Mouse (Mus musculus) B cell, adult (primary cell): ENCODE data around the gene Zfp850. TPM values are rescaled to one million over a fixed set of nuclear protein-coding genes. Genes with fewer than 3 reads are reported as not detected.

Source experiments
- total RNA-seq: library from RNA; stranded (reverse); gene quantifications from 4 replicates; pipeline ENCODE4 v1.2.4, GENCODE M21; 2023; ENCODE audit not compliant: inconsistent age

Zfp850 gene
- total RNA-seq: 7.4 to 12.5 TPM (median 9.7 TPM) in 4 replicates

DNA sequence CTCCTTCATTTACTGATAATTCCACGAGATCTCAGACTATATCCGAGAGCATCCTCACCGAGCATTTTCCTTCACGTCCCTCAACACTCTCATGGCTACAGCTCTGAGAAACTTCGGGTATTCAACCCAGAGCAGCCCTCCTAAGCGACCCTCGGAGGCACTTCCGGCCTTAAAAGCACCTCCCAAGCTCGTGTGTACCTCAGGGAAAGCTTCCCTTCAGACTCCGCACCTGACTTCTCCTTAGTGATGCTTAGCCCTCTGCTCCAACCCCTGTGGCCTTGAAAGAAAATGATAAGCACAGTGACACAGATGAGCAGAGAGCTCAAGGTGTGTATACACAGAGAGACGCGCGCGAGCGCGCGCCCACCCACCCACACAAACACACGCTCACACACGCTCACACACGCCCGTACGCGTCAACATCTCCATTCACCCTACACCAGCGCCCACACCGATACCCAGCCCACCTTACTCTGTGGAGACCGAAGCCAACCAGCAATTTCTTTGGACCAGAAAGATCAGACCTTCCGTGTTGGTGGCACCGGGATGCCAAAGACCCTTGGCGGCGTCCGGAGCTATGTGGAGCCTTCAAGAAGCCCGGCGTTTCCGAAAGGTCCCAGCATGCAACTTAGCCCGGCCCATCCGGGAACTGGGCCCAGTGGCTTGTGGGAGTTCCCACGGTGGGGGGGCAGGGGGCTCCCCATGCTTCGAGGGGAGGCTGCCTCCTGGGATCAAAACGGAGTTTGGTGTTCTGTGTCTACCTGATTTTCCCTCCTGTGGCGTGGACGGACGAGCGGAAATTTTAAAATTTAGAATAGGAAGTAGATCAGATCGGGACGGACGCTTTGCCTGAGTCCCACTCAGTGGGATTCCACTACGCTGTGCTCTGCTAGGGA lies at the start of gene Zfp850:
TSS of gene Zfp850 (minus strand) at position 567 of the 896 bp plus-strand sequence.

DNA sequence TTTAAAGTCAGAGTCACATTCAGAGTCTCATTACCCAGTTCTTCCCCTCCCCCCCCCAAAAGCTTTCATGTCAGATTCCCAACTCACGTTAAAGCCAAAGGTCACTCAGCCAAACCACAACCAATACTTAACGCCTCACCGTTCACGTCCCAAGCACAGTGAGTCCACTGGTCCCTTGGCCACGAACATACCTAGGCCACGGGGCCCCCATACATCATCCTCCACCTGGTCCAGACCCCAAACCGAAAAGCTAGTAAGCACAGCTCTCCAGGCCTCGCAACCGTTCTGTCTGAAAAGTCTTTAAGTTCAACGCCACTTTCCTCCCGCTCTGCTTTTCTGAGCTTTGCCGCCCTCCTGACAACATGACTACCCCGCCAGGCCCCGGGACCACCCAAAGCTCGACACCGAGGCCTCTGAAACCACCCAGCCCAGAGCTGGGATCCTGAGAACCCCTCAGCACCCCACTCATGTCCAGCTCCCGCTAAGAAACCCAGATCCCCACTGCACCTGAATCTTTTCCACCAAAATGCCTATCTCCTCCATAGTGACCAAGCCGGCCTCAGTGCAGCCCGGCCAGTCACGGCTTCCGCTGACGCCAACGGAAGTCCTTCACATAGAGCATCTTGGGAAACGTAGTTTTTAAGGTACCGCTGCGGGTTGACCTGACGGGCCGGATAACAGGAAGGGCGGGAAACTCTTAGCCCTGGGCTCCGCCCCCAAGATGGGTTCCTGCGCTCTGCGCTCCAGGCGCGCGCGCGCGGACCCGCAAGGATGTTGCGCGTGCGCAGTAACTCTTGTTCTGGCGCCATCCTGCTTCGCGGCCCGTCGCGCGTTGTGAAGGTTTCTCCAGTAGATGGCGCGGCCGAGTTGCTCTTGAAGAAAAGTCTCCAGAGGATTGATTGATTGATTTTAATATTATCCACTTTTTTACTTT lies 35.8 kb upstream of the Zfp850 start, which contains the start of gene Psmc4:
TSS of gene Psmc4 (minus strand) at position 626 of the 934 bp plus-strand sequence.

DNA sequence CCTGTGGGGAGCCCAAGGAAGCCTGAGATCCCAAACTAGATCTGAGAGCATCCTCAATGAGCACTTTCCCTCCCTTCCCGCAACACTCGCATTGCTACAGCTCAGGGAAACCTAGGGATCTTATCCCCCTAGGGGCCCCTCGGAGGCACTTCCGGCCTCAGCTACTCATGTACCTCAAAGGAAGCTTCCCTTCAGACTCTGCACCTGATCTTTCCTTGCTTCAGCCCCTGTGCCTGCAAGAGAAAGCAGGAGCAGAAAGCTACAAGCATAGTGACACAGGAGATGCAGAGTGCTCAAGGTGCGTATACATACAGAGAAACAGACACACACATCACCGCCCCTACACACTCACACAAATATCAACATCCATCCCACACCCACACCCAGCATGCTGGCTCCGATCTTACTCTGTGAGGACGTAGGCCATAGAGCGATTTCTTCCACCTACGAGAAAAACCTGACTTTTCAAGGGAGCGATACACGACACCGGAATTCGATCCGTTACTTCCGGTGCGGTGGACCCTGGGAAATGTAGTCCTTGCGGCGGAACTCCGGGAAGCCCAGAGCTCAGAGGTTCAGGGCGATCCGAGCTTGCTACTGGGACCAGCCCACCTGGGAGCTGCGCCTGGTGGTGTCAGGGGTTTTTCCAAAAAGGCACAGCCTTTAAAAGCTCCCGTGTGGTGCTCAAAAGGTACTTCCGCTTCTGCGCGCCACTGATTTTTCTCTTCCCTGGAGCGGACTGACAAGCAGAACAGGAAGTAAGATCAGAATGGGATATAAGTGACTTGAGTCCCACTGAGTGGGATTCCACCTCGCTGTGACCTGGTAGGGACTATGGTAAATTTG lies 35.0 kb downstream of the Zfp850 start, which contains the start of gene Zfp780b:
TSS of gene Zfp780b (minus strand) at position 489 of the 846 bp plus-strand sequence.

Other genes with a start within 250 kb of the Zfp850 start
- gene Zfp626, start 206.9 kb downstream of the Zfp850 start, total RNA-seq: 7.8 to 10.6 TPM (median 8.2 TPM) in 4 replicates
- 4.5 to 6.6 TPM (median 5.2 TPM) in 4 replicates for gene Zfp59, start 175.5 kb downstream of the Zfp850 start, total RNA-seq
- gene Zfp607a, start 156.6 kb downstream of the Zfp850 start, total RNA-seq: 9.1 to 11.3 TPM (median 10.1 TPM) in 4 replicates
- 15.6 to 17.3 TPM (median 16.5 TPM) in 4 replicates for gene Zfp974, start 84.7 kb downstream of the Zfp850 start, total RNA-seq
- 10.3 to 12.3 TPM (median 11.8 TPM) in 4 replicates for gene Zfp780b, start 34.9 kb downstream of the Zfp850 start, total RNA-seq
- gene Psmc4, start 36.0 kb upstream of the Zfp850 start, total RNA-seq: 110 to 133 TPM (median 123 TPM) in 4 replicates
- not detected in 4 replicates for gene Fcgbp, start 57.1 kb upstream of the Zfp850 start, total RNA-seq
- gene 9530053A07Rik, start 115.4 kb upstream of the Zfp850 start, total RNA-seq: not detected in 4 replicates
- 234 to 240 TPM (median 237 TPM) in 4 replicates for gene Fbl, start 155.6 kb upstream of the Zfp850 start, total RNA-seq
- gene Dyrk1b, start 165.4 kb upstream of the Zfp850 start, total RNA-seq: 20.5 to 23.5 TPM (median 21.3 TPM) in 4 replicates